Mouse (Mus musculus): Measurements from ENCODE around the gene D930020B18Rik.

DNA sequence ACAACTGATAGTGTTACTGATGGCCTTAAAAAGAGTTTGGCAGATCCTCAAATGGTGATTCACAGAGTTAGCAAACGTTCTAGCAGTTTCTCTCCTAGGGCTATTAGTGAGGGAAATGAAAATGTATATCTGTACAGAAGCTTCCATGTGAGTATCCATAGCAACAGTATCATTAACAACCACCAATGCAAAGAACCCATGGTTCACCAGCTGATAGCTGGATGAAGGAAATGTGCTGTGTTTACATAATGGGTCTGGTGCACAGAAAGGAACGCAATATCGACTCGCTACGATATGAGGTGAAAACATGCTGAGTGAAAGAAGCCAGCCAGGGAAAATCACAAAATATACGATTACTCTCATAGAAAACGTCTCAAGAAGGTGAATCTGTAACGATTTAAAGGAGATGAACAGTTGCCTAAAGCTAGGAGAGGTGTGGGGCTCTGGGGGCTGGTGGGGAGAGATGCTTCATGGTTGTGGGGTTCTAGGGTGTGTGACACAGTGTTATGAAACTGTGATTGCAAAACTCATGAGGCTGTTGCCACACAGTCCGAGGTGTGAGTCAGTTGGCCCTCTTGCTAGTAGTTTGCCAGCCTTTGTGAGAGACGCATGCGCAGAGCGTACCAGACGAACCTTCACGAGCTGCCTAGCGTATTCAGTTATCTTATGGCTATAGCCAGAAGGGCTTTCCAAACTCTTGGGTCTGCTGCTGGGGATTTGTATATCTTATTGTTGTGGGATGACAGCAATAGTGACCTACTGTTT lies 64.2 kb downstream of the D930020B18Rik start:
- TF ChIP-seq CTCF (IDR thresholded peaks at IDR 0.05; ENCODE audit: borderline replicate concordance, control insufficient read depth, extremely low read depth, insufficient read depth, low read length, poor library complexity) (no peak), POLR2A (IDR thresholded peaks at IDR 0.05; ENCODE audit: control insufficient read depth, extremely low read depth, insufficient read depth, low read length, poor library complexity) (no peak)

All from thymus, adult 2 months (tissue).